Mouse (Mus musculus): ENCODE results near the gene Gm45808. TPM values are rescaled to one million over a fixed set of nuclear protein-coding genes. Genes with fewer than 3 reads are reported as not detected.
"Not testable (repeated sequence)": the region's sequence is repeated elsewhere in the genome, so short reads cannot be mapped to it uniquely, and the experiment has no call there.

Gene Gm45808
- polyA plus RNA-seq, 1 experiment: not detected

GRCm38 (mm10) chr7:45461326-45461725, 25.3 kb downstream of the Gm45808 start:
- no peak for TF ChIP-seq GATA1 (IDR thresholded peaks at IDR 0.05; ENCODE audit: low read length)

DNA sequence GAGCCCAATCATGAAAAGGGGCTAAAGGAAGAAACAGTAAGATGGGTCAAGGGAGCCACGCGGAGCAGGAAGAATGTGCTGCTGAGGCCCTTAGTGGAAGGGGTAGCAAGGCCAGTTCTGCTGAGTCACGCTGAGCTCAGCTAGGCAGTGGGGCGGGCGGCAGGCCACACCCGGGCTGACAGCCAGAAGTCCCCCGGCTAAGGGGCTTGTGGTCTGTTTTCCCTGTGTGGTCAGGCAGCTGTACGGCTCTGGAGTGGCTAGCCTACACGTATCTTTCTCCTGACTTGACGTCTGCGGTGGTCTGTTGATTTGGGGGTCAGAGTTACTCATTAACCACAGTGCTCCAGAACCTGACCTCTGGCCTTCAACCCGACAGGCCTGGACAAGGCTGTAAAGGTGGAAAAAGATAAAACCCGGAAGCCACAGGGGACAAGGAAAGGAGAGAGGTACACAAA, 25.7 kb downstream of the Gm45808 start:
- TF ChIP-seq GATA1 (IDR thresholded peaks at IDR 0.05; ENCODE audit: low read length): no peak

GRCm38 (mm10) chr7:45460377-45460776, 26.2 kb downstream of the Gm45808 start:
- TF ChIP-seq GATA1 (IDR thresholded peaks at IDR 0.05; ENCODE audit: low read length): no peak

- TF ChIP-seq GATA1 (IDR thresholded peaks at IDR 0.05; ENCODE audit: low read length): not testable (repeated sequence)
These were observed 27.0 kb downstream of the Gm45808 start, which contains the start of gene Ftl1 for GRCm38 (mm10) chr7:45459564-45460140. Ftl1 (minus strand) TSS chr7:45459884.

DNA sequence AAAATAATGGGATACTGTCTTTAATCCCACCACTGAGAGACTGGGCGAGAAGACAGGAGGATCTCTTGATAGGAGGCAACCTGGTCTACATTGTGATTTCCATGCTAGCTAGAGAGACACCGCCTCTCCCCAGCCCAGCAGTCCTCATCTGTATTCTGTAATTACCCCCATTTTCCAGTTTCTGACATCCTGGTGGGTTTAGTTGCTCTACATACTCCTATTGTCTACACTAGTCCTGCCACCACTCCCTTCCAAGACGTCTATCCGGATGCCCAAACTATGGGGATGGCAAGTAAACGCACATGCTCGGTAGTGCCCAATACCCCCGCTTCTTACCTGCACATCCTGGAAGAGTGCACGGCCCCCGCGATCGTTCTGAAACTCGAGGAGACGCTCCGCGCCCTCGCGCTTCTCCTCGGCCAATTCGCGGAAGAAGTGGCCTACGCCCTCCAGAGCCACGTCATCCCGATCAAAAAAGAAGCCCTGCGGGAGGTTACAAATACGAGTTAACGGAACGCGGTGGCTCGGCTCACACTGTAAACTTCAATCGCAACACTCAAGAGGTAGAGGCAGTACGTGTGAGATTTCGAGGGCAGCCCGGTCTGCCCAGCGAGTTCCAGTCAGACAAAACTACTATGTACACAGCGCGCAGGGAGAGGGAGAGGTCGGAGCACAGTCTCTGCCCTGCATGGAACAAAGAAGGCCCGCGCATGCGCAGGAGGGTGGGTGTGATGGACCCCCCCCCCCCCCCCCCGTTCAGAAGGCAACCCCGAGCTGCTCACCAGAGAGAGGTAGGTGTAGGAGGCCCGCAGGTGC, 27.7 kb downstream of the Gm45808 start:
- TF ChIP-seq GATA1 (IDR thresholded peaks at IDR 0.05; ENCODE audit: low read length): no peak

- TF ChIP-seq GATA1 (IDR thresholded peaks at IDR 0.05; ENCODE audit: low read length): no peak
These were observed 29.2 kb downstream of the Gm45808 start for GRCm38 (mm10) chr7:45457204-45458060.

- no peak for TF ChIP-seq GATA1 (IDR thresholded peaks at IDR 0.05; ENCODE audit: low read length)
These were observed 29.8 kb downstream of the Gm45808 start for GRCm38 (mm10) chr7:45456721-45457203.

DNA sequence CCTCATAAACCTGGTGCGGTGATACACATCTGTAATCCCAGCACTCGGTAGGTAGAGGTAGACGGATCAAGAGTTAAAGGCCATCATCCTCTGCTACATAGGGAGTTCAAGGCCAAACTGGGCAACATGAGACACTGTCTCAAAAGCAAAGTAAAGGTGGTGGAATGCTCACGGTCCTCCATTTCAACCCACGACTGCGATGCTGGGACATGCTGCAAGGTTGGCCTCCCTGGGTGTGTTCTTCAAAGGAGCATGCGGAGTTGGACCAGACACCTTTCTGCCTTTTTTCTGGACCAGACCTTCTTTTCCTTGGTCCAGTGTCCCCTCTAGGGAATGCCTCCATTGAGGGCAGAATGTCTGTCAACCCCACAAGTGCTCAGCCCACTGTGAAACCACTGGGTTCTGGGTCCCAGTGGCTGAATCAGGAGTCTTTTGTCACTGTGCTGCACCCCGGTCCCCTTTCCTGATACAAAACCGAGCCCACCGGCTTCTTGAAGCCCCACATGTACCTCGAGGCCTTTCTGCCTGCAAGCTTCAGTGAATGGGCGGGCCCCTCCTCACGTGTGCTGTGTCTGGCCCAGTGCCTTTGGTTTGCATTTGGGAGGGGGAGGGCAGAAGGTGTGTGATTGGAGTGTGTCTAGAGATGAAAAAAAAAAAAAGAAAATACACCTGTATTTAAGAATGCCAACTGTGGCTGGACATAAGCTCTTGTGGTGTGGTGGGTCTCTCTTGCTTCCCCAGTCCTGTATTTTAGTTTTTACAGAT, 30.5 kb downstream of the Gm45808 start:
- TF ChIP-seq GATA1 (IDR thresholded peaks at IDR 0.05; ENCODE audit: low read length): no peak

DNA sequence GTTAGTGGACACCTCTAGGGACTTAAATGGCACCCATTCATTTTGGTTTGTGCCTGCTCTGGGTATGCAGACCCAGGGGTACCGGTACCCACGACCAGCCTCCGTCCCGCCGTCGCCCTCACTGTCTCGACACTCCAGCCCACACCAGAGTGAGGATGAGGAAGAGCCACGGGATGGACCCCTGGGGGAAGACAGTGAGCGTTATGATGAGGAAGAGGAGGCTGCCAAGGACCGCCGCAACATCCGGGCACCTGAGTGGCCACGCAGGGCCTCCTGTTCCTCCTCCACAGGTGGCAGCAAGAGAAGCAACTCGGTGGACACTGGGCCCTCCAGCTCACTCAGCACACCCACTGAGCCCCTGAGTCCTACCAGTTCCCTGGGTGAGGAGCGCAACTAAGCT, 31.6 kb downstream of the Gm45808 start:
- no peak for TF ChIP-seq GATA1 (IDR thresholded peaks at IDR 0.05; ENCODE audit: low read length)

DNA sequence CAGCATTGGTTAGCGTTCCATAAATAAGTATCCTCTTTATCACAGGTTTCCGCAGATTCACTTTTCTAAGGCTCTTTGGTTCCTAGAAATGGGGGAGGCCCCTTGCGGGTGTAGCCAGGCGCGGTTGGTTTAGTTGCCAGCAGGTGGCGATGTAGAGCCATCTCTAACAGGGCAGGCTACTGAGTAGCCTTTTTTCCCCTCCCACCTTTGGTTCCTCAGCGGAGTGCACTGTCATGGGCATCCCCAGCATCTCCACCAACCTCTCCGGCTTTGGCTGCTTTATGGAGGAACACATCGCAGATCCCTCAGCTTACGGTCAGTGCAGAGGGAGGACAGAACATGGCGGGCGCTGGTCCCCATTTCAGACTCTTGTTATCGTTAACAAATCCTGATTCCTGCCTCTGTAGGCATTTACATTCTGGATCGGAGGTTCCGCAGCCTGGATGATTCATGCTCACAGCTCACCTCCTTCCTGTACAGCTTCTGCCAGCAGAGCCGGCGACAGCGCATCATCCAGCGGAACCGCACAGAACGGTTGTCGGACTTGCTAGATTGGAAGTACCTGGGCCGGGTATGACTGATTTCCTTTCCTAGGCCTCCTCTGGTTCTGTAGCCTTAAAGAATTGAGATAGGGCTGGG, 35.1 kb downstream of the Gm45808 start:
- no peak for TF ChIP-seq GATA1 (IDR thresholded peaks at IDR 0.05; ENCODE audit: low read length)

DNA sequence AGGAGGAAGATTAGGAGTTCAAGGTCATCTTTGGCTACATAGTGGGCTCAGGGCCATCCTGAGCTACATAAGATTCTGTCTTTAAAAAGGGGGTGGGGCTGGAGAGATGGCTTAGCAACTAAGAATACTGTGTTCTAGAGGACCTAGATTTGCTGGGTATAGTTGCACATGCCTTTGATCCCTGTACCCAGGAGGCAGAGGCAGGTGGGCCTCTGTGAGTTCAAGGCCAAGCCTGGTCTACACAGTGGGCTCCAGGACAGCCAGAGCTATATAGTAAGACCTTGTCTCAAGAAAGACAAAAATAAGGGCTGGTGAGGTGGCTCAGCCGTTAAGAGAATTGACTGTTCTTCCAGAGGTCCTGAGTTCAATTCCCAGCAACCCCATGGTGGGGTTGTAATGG, 36.6 kb downstream of the Gm45808 start:
- no peak for TF ChIP-seq GATA1 (IDR thresholded peaks at IDR 0.05; ENCODE audit: low read length)

DNA sequence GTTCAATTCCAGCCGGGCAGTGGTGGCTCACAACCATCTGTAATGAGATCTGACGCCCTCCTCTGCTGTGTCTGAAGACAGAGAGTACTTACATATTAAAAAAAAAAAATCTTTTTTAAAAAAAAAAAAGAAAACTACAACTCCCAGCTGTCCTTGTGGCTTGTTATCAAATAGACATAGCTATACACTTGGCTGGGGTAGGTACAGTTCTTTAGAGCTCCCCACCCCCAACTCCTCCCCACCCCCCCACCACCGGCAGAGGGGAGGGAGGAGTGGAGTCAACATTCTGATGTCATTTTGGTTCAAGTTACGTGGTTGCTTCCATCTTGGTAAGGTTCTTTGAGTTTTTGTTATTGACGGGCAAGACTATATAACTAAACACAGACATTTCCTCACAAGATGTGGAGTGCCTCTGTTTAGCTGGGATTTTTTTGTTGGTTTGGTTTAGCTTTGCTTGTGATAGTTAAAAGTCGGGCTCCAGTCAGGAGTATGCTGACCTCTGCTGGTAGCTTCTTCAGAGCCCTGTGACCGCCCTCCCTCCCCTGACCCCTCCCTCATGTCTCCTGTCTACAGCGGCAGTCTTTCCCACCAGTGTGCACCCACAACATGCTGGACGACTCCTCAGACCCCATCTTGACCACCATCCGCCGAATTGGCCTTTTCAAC, 39.2 kb downstream of the Gm45808 start:
- no peak for TF ChIP-seq GATA1 (IDR thresholded peaks at IDR 0.05; ENCODE audit: low read length)

DNA sequence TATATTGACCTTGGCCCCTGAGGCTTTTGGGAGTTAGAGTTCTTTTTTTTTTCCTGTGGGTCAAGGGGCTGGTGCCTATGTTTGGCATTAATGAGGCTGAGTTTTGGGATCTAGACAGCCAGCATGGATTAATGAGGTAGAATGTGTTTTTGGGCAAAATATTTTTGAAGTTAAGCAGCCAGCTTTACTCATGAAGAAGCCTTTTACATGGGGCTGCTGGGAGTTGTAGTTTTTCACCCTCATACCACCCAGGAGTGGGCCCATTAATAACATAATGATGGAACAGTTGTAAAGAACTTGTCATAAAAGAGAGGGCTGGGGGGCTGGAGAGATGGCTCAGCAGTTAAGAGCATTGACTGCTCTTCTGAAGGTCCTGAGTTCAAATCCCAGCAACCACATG, 40.0 kb downstream of the Gm45808 start:
- no peak for TF ChIP-seq GATA1 (IDR thresholded peaks at IDR 0.05; ENCODE audit: low read length)

All from G1E-ER4 (cell line).